Mouse (Mus musculus) monocyte, adult 2 months (primary cell): ENCODE measurements around the gene Mavs.
"Not testable (repeated sequence)": the region's sequence is repeated elsewhere in the genome, so short reads cannot be mapped to it uniquely, and the experiment has no call there.

Experiments
- DNase-seq, 2 experiments: peaks; one replicate each; pipeline ENCODE4 v3.0.0; 2022; ENCODE audit warnings: low spot score in 2 of 2, low read depth in 1 of 2

The Mavs gene

DNA sequence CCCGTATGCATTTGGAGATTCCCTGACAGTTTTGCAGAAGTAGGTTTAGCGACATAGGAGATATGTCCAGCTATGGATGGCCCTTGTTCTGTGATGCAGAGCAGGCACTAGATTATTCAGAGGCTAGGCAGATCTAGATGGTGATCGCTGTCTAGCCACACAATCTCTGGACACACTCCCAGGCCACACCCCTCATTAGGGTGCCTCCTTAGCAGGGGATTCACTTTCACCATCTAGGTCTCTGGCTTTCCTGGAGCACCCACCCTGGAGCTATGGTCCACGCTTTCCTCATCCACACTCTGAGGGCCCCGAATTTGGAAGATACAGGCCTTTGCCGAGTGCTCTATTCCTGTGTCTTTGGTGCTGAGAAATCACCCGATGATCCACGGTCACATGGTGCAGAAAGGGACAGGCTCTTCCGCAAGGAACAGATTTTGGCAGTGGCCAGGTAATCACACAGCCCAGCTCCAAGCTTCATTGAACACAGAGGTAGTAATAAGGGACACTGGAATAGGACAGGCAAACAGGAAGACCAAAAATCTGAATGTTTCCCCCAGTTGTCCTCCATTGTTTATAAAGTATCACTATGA, 22.7 kb upstream of the Mavs start:
- no peak for DNase-seq

DNA sequence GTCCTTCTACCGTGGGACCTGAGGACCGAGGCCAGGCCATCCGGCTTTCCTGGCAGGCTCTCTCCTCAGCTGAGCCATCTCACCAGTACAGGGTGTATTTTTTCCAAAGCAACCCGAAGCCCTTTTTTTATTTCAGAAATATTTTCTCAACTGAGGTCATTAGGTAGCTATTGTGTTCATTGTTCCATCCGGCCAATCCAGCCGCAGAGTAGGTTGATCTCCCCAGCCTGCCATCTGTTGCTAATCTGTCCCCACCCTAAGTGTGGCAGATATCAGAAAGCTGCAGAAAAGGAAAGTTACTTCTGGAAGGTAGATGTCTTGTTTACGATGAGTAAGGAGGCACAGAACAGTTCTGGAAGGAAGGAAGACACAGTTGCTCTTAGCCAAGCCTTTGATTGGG, 20.1 kb upstream of the Mavs start:
- no peak for DNase-seq

DNA sequence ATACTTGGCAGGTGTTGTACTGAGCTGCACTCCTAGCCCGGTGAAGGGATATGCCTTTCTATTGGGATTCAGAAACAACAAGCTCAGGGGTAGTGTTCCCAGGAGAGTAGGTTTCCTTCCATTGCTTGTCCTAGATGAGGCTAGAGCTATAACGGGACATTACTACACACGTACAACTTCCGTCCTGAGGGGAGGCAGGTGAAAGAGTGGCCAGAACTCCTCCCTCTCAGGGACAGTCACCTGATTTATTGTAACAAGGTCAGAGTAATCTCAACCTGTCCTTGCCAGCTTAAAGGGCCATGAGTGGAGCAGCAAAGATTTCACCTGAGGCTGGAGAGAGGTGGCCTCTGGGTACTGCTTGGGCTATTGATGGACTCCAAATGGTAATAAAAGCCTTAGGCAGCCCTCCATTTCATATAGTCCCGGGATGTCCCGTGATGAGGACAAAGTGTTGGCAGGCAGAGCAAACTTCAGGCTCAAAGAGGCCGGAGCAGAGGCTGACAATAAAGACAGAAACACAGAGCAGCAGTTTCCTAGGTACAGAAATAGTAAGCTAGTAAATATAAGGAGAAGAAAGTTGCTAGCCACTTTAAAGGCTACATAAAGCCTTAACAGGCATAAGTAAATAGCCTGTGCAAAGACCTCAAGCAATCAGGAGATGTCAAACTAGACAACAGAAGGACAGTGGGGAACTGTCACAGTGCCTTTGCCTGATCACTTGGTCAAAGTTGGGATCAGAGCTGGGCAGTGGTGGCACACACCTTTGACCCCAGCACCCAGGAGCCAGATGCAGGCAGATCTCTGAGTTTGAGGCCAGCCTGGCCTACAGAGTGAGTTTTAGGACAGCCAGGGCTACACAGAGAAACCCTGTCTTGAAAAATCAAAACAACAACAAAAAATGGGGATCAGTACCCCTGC, 17.7 kb upstream of the Mavs start:
- no peak for DNase-seq

DNA sequence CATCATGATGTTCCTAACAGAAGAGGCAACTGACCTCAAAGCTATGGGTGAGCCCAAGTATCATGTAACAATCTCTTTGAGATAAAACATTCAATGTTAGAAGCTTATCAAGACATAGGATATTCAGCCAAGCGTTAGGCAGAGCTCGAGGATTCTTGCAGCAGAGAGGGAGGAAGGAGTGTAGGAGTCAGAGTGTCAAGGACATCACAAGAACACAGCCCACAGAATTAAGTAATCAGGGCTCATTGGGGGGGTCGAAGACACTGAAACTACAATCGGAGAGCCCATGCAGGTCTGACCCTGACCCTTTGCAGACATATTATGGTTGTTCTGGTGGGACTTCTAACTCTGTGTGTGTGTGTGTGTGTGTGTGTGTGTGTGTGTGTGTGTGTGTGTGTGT, 13.8 kb upstream of the Mavs start:
- no peak for DNase-seq

DNA sequence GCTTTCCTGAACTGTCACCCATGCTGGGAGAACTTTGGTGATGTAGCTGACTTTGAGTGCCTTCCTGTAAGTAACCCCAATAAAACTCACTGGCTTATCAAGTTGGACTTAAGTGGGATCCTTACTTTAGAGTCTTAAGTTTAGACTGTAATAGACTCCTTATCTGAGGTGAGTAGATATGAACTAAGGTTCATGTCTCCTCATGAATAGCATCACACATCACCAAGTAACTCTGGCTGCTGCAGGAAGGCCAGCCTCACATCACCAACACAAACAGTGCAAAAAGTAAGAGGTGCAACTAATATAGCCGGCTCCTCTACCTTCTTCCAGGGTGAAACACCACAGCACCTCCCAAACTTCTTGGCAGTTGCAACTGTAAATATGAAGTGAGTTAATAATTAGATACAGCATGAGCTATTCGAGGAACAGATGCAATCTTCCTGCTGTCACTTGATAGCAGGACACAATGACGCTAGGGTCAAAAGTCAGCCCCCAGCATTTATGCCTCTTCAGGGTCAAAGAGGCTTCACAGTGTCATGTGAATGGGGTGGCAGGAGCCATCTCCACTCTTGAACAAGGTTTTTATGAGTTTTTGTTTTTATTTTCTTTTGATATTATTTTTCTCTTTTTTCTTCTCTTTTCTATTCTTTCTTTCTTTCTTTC, 11.9 kb upstream of the Mavs start:
- DNase-seq, result no peak

DNA sequence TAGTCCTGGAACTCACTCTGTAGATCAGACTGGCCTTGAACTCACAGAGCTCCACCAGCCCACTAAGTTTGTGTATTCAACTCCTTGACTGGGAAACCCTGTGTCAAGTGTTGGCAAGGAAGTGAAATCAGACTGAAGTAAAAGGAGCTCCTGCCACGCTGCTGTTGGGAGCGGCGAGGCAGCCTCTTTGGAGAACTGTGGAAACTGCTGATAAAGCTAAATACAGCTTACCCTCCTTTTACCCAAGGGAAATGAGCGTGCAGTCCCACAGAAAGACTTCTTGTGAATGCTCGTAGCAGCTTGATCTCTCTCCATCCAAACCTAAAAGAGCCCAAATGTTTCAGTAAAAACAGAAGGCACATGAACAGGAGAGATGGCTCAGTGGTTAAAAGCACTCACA, 11.3 kb upstream of the Mavs start:
- DNase-seq, result no peak

DNA sequence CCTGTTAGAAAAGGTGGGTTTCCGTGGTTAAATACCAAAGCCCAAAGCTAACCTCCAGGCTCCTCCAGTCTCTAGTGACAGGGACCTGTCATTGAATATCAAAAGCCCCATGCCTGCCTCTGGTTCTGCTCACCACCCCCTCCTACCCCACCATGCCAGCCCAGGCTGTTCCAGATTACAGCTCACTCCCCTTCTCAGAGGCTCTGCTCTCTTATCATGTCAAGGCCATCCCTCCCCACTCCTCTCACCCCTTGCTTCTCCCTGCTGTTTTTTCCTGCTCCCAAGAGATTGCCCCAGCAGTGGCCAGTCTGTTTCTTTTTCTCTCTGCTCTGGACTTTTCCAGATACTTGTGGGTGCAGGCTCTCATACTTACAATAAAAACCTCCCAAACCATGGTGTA, 10.3 kb upstream of the Mavs start:
- no peak for DNase-seq

DNA sequence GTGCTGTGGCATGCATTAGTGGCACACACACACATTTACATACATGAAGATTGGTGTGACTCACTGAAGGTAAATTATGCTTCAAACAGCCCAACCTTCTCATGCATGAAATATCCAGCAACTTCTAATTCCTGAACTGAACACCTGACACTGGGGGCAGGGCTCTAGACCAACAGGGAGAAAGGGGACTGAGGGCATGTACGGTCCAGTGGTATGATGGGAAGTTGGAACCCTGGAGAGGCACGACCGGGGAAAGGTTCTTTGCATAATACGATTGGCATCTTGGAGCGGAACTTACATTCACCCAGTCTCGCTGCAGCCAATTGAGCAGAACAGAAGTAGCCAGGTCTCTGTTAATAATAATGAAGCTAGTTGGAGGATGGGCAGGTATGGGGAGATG, 8.7 kb upstream of the Mavs start:
- no peak for DNase-seq

DNA sequence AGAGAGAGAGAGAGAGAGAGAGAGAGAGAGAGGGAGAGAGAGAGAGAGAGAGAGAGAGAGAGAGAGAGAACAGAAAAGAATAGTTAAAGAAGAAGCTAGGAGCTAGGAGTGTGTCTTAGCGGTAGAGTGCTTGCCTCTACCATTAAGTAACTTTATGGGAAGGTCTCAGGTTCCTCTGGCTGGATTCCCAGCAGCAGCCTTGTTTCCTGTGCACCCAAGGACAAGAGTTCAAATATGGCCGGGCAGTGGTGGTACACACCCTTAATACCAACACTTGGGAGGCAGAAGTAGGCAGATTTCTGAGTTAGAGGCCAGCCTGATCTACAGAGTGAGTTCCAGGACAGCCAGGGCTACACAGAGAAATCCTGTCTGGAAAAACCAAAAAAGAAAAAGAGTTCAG, 7.2 kb upstream of the Mavs start:
- DNase-seq, result not testable (repeated sequence)

DNA sequence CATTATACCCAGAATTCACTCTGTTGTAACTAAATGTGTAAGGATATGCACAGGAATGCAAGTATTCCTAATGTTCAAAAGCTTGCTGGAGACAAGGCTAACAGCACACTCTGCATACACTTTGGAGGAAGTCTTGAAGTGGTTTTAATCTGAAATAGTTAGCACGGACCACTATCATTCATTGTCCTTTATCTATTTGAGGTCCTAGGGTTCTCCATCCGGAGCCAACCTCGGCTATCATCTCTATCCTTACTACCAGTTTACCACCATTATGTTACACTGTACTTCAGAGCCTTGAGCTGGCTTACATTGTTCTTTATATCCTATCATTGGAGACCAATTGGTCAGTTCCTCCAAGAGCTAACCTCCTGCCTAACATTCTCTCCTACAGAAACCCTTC, 6.6 kb upstream of the Mavs start:
- no peak for DNase-seq

DNA sequence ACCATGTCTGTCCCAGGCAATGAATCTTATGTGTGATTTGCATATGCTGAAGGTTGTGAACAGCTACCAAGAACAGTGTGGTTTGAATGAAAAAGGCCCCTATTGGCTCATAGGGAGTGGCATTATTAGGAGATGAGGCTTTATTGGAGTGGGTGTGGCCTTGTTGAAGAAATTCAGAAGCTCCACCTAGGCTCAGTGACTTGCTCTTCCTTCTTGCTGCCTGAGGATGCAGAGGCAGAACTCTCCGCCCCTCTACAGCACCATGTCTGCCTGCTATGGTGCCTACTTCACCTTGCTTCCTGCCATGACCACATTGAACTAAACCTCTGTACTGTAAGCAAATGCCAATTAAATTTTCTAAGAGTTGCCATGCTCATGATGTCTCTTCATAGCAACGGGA, 1.3 kb upstream of the Mavs start:
- no peak for DNase-seq

DNA sequence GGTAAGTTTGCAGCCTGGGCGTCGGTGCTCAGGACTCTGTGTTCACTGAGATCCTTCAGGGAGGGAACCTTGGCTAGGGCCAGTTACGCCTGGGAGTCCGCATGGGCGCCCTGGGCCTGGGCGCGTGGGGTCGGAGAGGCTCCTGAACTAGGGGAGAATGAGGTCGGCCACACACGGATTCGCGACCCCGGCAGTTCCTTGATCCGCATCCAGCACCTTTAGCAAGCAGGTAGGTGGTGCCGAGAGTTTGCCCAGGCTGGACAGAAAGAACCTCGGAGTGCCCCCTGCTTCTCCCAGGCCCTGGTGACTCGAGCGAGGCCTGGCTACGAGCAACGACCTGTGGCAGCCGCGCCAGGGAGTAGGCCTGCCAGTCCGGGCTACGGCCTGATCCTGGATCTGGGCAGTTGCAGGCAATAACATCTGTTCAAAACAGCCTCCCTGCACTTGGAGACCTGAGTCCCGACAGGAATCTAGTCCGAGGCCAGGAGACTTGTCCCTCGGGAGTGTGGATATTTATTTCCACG, 326 bp downstream of the Mavs start:
- DNase-seq, result no peak

DNA sequence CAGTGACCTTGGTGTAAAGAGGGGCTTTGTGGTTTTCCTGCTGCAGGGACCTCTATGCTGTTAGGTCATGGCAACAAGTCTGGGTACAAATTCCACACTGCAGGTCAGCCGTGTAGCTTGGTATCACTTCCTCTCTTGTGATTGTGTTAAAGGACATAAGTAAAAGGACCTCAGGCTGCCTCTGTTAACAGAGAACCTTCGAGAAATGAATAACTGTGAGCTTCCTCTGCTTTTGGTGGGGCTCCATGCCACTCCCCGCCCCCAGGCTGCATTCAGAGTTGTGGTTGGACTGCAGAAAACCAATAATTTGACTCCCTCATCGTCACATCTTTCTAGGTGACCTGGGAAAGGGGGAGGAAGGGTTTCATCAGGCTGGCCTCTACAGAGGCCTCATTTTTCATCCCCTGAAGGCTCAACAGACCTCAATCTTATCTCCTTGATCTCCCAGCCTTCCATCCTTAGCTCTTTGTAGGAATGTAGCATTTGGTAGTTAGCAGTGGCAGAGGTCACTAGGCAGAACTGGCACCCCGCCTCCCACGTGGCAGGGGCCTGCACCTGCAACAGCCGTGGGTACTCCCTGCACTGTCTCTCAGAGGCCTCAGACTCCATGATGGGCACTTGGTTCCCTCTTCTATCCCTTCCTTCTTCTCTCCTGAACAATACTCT, 1.2 kb downstream of the Mavs start:
- DNase-seq, result peak in 1 of 2 experiments; percentile 16

DNA sequence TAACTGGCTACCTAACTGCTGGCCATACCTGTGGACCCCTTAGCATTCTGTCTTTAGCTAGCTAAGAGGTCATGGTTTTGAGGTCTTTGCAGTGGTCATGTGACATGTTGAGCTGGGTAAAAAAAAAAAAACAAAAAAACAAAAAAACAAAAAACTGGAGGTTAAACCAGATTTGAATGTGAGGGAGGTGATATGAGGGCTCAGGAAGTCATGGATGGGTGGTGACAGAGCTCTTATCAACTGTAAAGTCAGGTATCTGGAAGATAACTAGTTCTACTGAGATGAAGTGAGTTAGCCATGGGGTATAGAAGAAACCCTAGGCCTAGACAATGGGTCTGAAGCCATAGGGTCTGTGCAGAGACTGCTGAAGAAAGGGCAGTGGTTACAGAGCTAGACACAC, 8.3 kb downstream of the Mavs start:
- no peak for DNase-seq

DNA sequence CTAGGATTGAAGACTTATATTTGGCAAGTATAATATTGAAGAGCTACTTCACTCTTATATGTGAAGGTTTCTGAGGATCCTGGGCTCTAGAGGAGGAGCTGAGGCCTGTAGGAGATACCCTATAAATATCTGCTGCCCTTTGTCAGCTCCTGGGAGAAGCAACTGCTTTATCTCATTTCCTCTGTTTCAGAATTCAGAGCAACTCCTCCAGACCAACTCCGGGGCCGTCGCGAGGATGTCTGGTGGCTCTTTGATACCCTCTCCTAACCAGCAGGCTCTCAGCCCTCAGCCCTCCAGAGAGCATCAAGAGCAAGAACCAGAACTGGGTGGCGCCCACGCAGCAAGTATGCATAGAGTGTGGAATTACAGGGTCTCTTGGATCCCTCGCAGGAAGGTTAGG, 9.1 kb downstream of the Mavs start:
- no peak for DNase-seq

DNA sequence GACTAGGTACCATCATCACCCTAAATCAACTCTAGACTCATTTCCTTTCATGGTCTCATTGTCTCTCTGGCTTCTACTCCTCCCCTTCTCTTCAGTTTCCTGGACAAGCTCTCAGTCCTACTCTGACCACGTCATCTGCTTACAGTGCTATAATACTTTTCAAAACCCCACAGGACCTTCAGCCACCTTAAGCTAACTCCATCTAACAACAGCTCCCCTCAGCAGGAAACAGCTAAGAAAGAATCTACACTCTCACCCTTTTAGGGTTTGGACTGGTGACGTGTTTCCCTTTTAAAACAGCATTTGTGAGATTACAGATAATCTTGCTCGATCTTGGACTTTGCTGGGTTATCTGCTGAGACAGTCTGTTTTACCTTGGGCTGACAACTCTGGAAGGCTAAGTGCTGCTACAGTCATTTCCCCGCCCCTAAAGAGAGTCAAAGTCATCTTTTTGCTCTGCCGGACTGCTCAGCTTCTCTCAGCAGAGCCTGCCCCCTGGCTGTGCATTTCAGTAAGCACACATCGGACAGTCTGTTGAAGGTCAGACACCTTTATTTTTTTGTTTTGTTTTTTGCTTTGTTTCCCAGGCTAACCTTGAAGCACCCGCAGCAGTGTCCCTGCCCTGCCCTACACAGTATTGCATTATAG, 19.9 kb downstream of the Mavs start:
- DNase-seq, result peak in 1 of 2 experiments; percentile 23

DNA sequence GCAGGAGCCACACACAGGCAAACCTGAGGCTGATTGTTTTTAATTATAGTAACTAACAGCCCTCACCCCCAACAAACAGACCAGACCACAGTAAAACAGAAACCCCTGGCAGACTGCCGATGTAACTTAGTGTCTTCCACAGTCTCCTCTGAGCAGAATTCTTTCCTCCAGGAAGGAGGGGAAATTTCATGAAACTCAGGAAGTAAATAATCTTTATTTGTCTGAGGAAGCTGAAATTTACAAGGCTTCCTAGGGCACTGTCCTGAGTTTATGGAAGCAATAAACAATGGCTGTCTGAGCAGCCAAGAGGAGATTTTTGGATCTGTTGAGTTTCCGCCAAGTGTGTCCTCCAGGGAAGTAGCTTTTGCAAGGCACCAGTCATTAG, 20.5 kb downstream of the Mavs start:
- no peak for DNase-seq

DNA sequence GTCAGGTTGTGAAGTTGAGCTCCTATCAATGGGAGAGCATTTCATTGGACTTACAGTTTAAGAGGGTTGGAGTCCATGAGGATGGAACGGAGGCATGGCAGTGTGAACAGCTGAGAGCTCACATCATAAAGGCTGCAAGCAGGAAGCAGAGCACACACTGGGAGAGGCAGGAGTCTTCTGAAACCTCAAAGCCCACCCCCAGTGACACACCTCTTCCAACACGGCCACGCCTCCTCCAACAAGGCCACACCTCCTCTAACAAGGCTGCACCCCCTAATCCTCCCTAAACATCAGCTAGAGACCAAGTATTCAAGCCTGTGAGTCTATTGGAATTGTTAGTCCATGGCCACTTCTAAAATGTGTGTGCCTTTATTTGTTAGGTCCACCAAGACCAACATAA, 21.9 kb downstream of the Mavs start:
- no peak for DNase-seq

DNA sequence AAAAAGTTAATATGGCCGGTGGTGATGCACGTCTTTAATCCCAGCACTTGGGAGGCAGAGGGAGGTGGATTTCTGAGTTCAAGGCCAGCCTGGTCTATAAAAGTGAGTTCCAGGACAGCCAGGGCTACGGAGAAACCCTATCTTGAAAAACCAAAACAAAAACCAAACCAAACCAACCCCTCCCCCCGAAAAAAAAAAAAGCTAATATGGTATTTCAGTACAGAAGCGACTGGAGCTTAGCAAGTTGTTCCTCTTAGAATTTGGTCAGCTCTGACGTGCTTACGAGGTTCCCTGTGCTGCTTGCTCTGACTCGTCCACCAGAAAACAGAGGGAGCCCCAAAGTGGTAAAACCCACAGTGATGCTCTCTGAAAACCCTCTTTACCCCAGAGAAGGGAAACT, 24.8 kb downstream of the Mavs start:
- DNase-seq, result no peak

DNA sequence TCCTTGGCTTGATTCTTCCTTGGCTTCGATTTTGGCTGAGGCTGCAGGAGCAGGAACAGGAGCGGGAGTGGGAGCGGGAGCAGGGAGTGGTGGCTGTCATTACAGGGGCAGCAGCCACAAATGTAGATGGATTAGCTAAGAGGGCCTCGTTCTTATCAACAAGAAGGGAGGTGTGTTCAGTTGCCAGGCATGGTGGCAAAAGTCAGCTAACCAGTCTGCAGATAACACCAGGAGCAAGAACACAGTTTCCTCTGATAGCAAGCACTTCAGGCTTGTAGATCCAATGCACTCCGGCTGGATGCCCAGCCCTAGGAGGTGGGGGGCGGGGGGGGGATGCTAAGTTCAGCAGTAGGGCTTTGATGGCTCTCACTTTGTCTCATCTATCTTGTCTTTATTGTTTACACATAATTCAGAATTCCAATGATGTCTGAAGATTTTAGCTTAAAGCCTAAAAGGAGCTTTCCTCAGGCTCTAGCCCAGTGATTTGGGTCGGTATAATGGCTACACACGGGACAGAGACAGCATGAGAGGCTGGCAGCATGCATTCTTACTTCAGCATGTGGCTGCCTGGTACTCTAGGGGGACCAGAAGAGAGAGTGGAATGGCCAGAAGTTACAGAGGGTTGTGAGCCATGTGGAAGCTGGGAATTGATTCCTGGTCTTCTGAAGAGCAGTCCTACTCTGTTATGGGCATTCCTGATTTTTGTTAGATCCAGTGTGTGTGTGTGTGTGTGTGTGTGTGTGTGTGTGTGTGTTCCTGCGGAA, 26.9 kb downstream of the Mavs start:
- no peak for DNase-seq
